In genomic region chr2:118805756-118806155, GRCm38 (mm10) we compare ENCODE assay signal across 27 mouse cellular contexts. TPM values are rescaled to one million over a fixed set of nuclear protein-coding genes. Genes with fewer than 3 reads are reported as not detected.
DNase-seq lines count a peak whose midpoint lies in the region; ATAC-seq and TF ChIP-seq lines count a peak whose summit lies in the region.
"Had no signal": no experiment of that assay in that cellular context is flagged by ENCODE, and none has a peak within 500 bp of the region (broad histone marks: within the 10 kb centered on the region; RNA-seq: fewer than 3 reads in every experiment).

No protein-coding gene starts in this region.

- no peaks in the 10 kb centered on the region for H3K27me3 ChIP-seq in MEL (ENCODE audit: control insufficient read depth in 1 of 2, insufficient read depth in 2 of 2, low read length in 2 of 2)
- H3K27me3 ChIP-seq in liver, adult 2 months (ENCODE audit: control insufficient read depth, insufficient read depth, low read length): no peaks in the 10 kb centered on the region
- H3K27me3 ChIP-seq in liver, embryonic 14.5 days (ENCODE audit: control insufficient read depth, insufficient read depth, low read length): no peaks in the 10 kb centered on the region
- H3K27me3 ChIP-seq: embryonic facial prominence, embryonic 12.5 days; hindbrain, embryonic 12.5 days had no signal

- H3K4me3 ChIP-seq in MEL (ENCODE audit: control insufficient read depth in 1 of 2, insufficient read depth in 1 of 2, low read depth in 2 of 2, low read length in 2 of 2): no peak overlapping the region
- H3K4me3 ChIP-seq in liver, adult 2 months (ENCODE audit: insufficient read depth, low read depth, low read length): no peak overlapping the region
- no peak overlapping the region for H3K4me3 ChIP-seq in liver, embryonic 14.5 days (ENCODE audit: insufficient read depth in 1 of 2, low read depth in 2 of 2, low read length in 2 of 2)
- H3K4me3 ChIP-seq: embryonic facial prominence, embryonic 12.5 days; heart, embryonic 10.5 days; hindbrain, embryonic 12.5 days had no signal

- H3K36me3 ChIP-seq in MEL (ENCODE audit: control insufficient read depth in 1 of 2, insufficient read depth in 2 of 2, low read length in 2 of 2): peaks cover 0 to 43% of the 10 kb centered on the region in 2 experiments; a peak in 2 of 4 replicates
- H3K36me3 ChIP-seq in liver, adult 2 months (ENCODE audit: control insufficient read depth, insufficient read depth, low read length): no peaks in the 10 kb centered on the region
- H3K36me3 ChIP-seq in liver, embryonic 14.5 days (replicated peaks; ENCODE audit: control insufficient read depth, insufficient read depth, low read depth): no peaks in the 10 kb centered on the region
- H3K36me3 ChIP-seq: embryonic facial prominence, embryonic 12.5 days; heart, embryonic 10.5 days; hindbrain, embryonic 12.5 days had no signal

- H3K27ac ChIP-seq in MEL (ENCODE audit: control insufficient read depth, low read depth, low read length): peak overlapping the region; percentile 91
- 0 out of 2 replicates have a peak overlapping the region, but pooled peaks have one; percentile 17 for H3K27ac ChIP-seq in liver, adult 2 months (replicated peaks; ENCODE audit: insufficient read depth, low read depth, low read length)
- H3K27ac ChIP-seq in liver, embryonic 14.5 days: peak overlapping the region; percentile 94
- H3K27ac ChIP-seq: embryonic facial prominence, embryonic 12.5 days; heart, embryonic 10.5 days; hindbrain, embryonic 12.5 days had no signal

- TF ChIP-seq POLR2A in MEL (IDR thresholded peaks at IDR 0.05; ENCODE audit: control insufficient read depth in 1 of 2, insufficient read depth in 1 of 2, low read depth in 1 of 2, low read length in 2 of 2, poor library complexity in 1 of 2): no peak
- no peak for TF ChIP-seq POLR2A in liver, adult 2 months (IDR thresholded peaks at IDR 0.05; ENCODE audit: extremely low read depth, insufficient read depth, low read length)

- TF ChIP-seq CTCF in MEL (IDR thresholded peaks at IDR 0.05 in 2 of 3, conservative IDR thresholded peaks at IDR 0.05 in 1 of 3; ENCODE audit: control insufficient read depth in 1 of 3, insufficient read depth in 1 of 3, low read depth in 2 of 3, low read length in 3 of 3, poor library complexity in 1 of 3, severe bottlenecking in 1 of 3): no peak
- no peak for TF ChIP-seq CTCF in liver, adult 2 months (IDR thresholded peaks at IDR 0.05; ENCODE audit: low read depth, low read length)
- TF ChIP-seq CTCF in liver, embryonic 14.5 days (IDR thresholded peaks at IDR 0.05; ENCODE audit: low read depth): no peak

- TF ChIP-seq RAD21 in MEL (IDR thresholded peaks at IDR 0.05; ENCODE audit: low read depth, low read length): no peak

- H3K4me1 ChIP-seq in MEL (ENCODE audit: control insufficient read depth in 1 of 2, insufficient read depth in 2 of 2, low read length in 2 of 2): peaks cover 18 to 41% of the 10 kb centered on the region in 2 experiments
- no peaks in the 10 kb centered on the region for H3K4me1 ChIP-seq in liver, adult 2 months (ENCODE audit: control insufficient read depth, insufficient read depth, low read length)
- peaks cover 49 to 55% of the 10 kb centered on the region in 2 experiments for H3K4me1 ChIP-seq in liver, embryonic 14.5 days (replicated peaks; ENCODE audit: control insufficient read depth in 2 of 2, insufficient read depth in 2 of 2, low read length in 1 of 2)
- H3K4me1 ChIP-seq: embryonic facial prominence, embryonic 12.5 days; hindbrain, embryonic 12.5 days had no signal

- TF ChIP-seq EP300 in MEL (IDR thresholded peaks at IDR 0.05; ENCODE audit: low read depth in 1 of 2, low read length in 2 of 2): peak in 1 of 2 experiments; percentile 40; a peak in 1 of 4 replicates
- TF ChIP-seq EP300 in liver, embryonic 14.5 days (IDR thresholded peaks at IDR 0.05; ENCODE audit: low read depth): peak; percentile 54; the same call in 1 of the 2 replicates

- peak overlapping the region; percentile 21; the same call in 1 of the 2 replicates for H3K9ac ChIP-seq in MEL (ENCODE audit: control insufficient read depth, low read depth, low read length, poor library complexity, severe bottlenecking)
- H3K9ac ChIP-seq in liver, adult 2 months (ENCODE audit: low read depth, low read length): no peak overlapping the region
- peak overlapping the region; percentile 51; the same call in 1 of the 2 replicates for H3K9ac ChIP-seq in liver, embryonic 14.5 days (replicated peaks)
- H3K9ac ChIP-seq: embryonic facial prominence, embryonic 12.5 days; hindbrain, embryonic 12.5 days had no signal

- H3K79me2 ChIP-seq in MEL (ENCODE audit: control insufficient read depth, insufficient read depth, low read length, poor library complexity): no peaks in the 10 kb centered on the region
- H3K79me2 ChIP-seq in liver, adult 2 months (ENCODE audit: control insufficient read depth, insufficient read depth, low read length): no peaks in the 10 kb centered on the region

- 49% methylated on average over 3 of the region's 3 CpGs for WGBS in liver, adult 2 months
- WGBS in liver, embryonic 14.5 days (ENCODE audit: insufficient replicate concordance): 17% methylated on average over 3 of the region's 3 CpGs

- DNase-seq in MEL (ENCODE audit: low read depth, low spot score): peak; percentile 62
- DNase-seq in liver, adult 2 months (ENCODE audit: extremely low read depth, low read depth, low spot score): no peak
- DNase-seq in liver, embryonic 14.5 days (ENCODE audit: low read depth in 3 of 3, low spot score in 3 of 3): peak in 1 of 3 experiments; percentile 58
- DNase-seq in layer of hippocampus, postnatal 36 days: no peak
- DNase-seq in right cerebral cortex, postnatal 25 days: no peak
- no peak for DNase-seq in cerebellum, adult 11-12 months
- DNase-seq: adrenal gland, adult 8-10 months; adrenal gland, postnatal 36 days; cerebellum, adult 11 months; cerebellum, adult 9-10 months; cerebellum, postnatal 25 days; gastrocnemius, postnatal 10 days; heart, adult 18-20 months; heart, postnatal 10 days; heart, postnatal 4 days had no signal

- ATAC-seq in liver, embryonic 14.5 days (ENCODE audit: insufficient read depth): peak; percentile 45
- ATAC-seq in megakaryocyte-erythroid progenitor cell, adult 5-6 weeks (replicated peaks; ENCODE audit: low FRiP score, low TSS enrichment, poor library complexity, severe bottlenecking): 0 out of 2 replicates have a peak, but pooled peaks have one; percentile 14
- ATAC-seq: forebrain, embryonic 16.5 days; Patski had no signal

- no peaks in the 10 kb centered on the region for H3K9me3 ChIP-seq in MEL (replicated peaks; ENCODE audit: insufficient read depth, low read length)
- no peaks in the 10 kb centered on the region for H3K9me3 ChIP-seq in liver, embryonic 14.5 days (ENCODE audit: control insufficient read depth, low read length)
- H3K9me3 ChIP-seq: embryonic facial prominence, embryonic 12.5 days; heart, embryonic 10.5 days; hindbrain, embryonic 12.5 days had no signal

- peak overlapping the region; percentile 35 for H3K4me2 ChIP-seq in liver, embryonic 14.5 days (ENCODE audit: low read depth)
- H3K4me2 ChIP-seq: embryonic facial prominence, embryonic 12.5 days; hindbrain, embryonic 12.5 days had no signal

RNA-seq across cellular contexts. Expression of gene Knstrn, which starts 8.0 kb away (rescaled TPM):
- total RNA-seq in MEL (2012; rRNA removed): 80.6 and 83.6 TPM in 2 replicates
- polyA plus RNA-seq in MEL (2012; ENCODE audit: insufficient read depth in 1 of 2, insufficient read length in 2 of 2, low read depth in 1 of 2, low replicate concordance in 2 of 2, missing spikeins in 1 of 2): 100 to 1,000 TPM; 132 to 138 TPM
- 0.83 and 2.7 TPM in 2 replicates for total RNA-seq in liver, adult 2 months (2014; rRNA removed)
- polyA plus RNA-seq in liver, adult 2 months (2012; rRNA removed): 0.11 and 0.22 TPM in 2 replicates
- polyA plus RNA-seq in liver, embryonic 14.5 days (2012; rRNA removed): 22.9 and 50.8 TPM in 2 replicates
- polyA plus RNA-seq in liver, embryonic 14.5 days (2014; fragmentation: Nextera tagmentation; extraction: Ambion mirVana): 84.7 and 88.1 TPM in 2 replicates
- total RNA-seq in megakaryocyte-erythroid progenitor cell, adult 5-6 weeks (2014; fragmentation: Nextera tagmentation): 22.4 and 38.8 TPM in 2 replicates
- total RNA-seq in megakaryocyte-erythroid progenitor cell, adult 5-6 weeks (2017): 59.1 and 104 TPM in 2 replicates
- total RNA-seq in layer of hippocampus, postnatal 36 days (2021): 1 to 10 TPM; 1.5 to 2.2 TPM

RNA-seq across cellular contexts. Expression of gene Disp2, which starts 26.2 kb away (rescaled TPM):
- total RNA-seq in MEL (2012; rRNA removed): 0.15 and 0.29 TPM in 2 replicates
- under 1 TPM in 1 of 2 experiments, not detected in 1; 0.43 TPM for polyA plus RNA-seq in MEL (2012; ENCODE audit: insufficient read depth in 1 of 2, insufficient read length in 2 of 2, low read depth in 1 of 2, low replicate concordance in 2 of 2, missing spikeins in 1 of 2)
- total RNA-seq in liver, adult 2 months (2014; rRNA removed): 1.0 and 1.3 TPM in 2 replicates
- polyA plus RNA-seq in liver, adult 2 months (2012; rRNA removed): 1.3 and 1.5 TPM in 2 replicates
- polyA plus RNA-seq in liver, embryonic 14.5 days (2012; rRNA removed): 0.21 and 0.40 TPM in 2 replicates
- 0.25 and 0.27 TPM in 2 replicates for polyA plus RNA-seq in liver, embryonic 14.5 days (2014; fragmentation: Nextera tagmentation; extraction: Ambion mirVana)
- not detected in 2 replicates for total RNA-seq in megakaryocyte-erythroid progenitor cell, adult 5-6 weeks (2014; fragmentation: Nextera tagmentation)
- total RNA-seq in megakaryocyte-erythroid progenitor cell, adult 5-6 weeks (2017): not detected in 2 replicates
- 100 to 1,000 TPM; 267 to 273 TPM for total RNA-seq in layer of hippocampus, postnatal 36 days (2021)

RNA-seq across cellular contexts. Expression of gene Phgr1, which starts 33.2 kb away (rescaled TPM):
- total RNA-seq in MEL (2012; rRNA removed): not detected in 2 replicates
- polyA plus RNA-seq in MEL (2012; ENCODE audit: insufficient read depth in 1 of 2, insufficient read length in 2 of 2, low read depth in 1 of 2, low replicate concordance in 2 of 2, missing spikeins in 1 of 2): not detected
- not detected in 2 replicates for total RNA-seq in liver, adult 2 months (2014; rRNA removed)
- 1.0 and 1.6 TPM in 2 replicates for polyA plus RNA-seq in liver, adult 2 months (2012; rRNA removed)
- not detected in 2 replicates for polyA plus RNA-seq in liver, embryonic 14.5 days (2012; rRNA removed)
- not detected in 2 replicates for polyA plus RNA-seq in liver, embryonic 14.5 days (2014; fragmentation: Nextera tagmentation; extraction: Ambion mirVana)
- total RNA-seq in megakaryocyte-erythroid progenitor cell, adult 5-6 weeks (2014; fragmentation: Nextera tagmentation): not detected in 2 replicates
- total RNA-seq in megakaryocyte-erythroid progenitor cell, adult 5-6 weeks (2017): not detected in 2 replicates
- not detected for total RNA-seq in layer of hippocampus, postnatal 36 days (2021)
- total RNA-seq: adrenal gland, adult 8-10 months; adrenal gland, postnatal 36 days; gastrocnemius, postnatal 10 days; gastrocnemius, postnatal 4 days; heart, adult 18-20 months; heart, postnatal 10 days; heart, postnatal 4 days had no signal
- polyA plus RNA-seq: C2C12; cortical plate, adult 2 months; embryonic facial prominence, embryonic 12.5 days; forebrain, embryonic 11.5 days; forebrain, embryonic 16.5 days; frontal cortex, adult 2 months; heart, embryonic 10.5 days; heart, embryonic 14.5 days; hindbrain, embryonic 12.5 days; Patski had no signal

RNA-seq across cellular contexts. Expression of gene Ccdc9b, which starts 43.3 kb away (rescaled TPM):
- 1.3 and 1.7 TPM in 2 replicates for total RNA-seq in MEL (2012; rRNA removed)
- polyA plus RNA-seq in MEL (2012; ENCODE audit: insufficient read depth in 1 of 2, insufficient read length in 2 of 2, low read depth in 1 of 2, low replicate concordance in 2 of 2, missing spikeins in 1 of 2): 1 to 10 TPM in 1 of 2 experiments, not detected in 1; 2.4 TPM
- 1.1 and 1.9 TPM in 2 replicates for total RNA-seq in liver, adult 2 months (2014; rRNA removed)
- 0.68 and 0.94 TPM in 2 replicates for polyA plus RNA-seq in liver, adult 2 months (2012; rRNA removed)
- 0.28 and 0.39 TPM in 2 replicates for polyA plus RNA-seq in liver, embryonic 14.5 days (2012; rRNA removed)
- polyA plus RNA-seq in liver, embryonic 14.5 days (2014; fragmentation: Nextera tagmentation; extraction: Ambion mirVana): 0.04 and 0.16 TPM in 2 replicates
- 0.27 and 1.5 TPM in 2 replicates for total RNA-seq in megakaryocyte-erythroid progenitor cell, adult 5-6 weeks (2014; fragmentation: Nextera tagmentation)
- 0.09 and 1.3 TPM in 2 replicates for total RNA-seq in megakaryocyte-erythroid progenitor cell, adult 5-6 weeks (2017)
- 1 to 10 TPM; 6.4 to 6.5 TPM for total RNA-seq in layer of hippocampus, postnatal 36 days (2021)

RNA-seq across cellular contexts. Expression of gene Ivd, which starts 56.0 kb away (rescaled TPM):
- 17.1 and 21.2 TPM in 2 replicates for total RNA-seq in MEL (2012; rRNA removed)
- 10 to 100 TPM in 1 of 2 experiments, not detected in 1; 33.4 TPM for polyA plus RNA-seq in MEL (2012; ENCODE audit: insufficient read depth in 1 of 2, insufficient read length in 2 of 2, low read depth in 1 of 2, low replicate concordance in 2 of 2, missing spikeins in 1 of 2)
- 127 and 146 TPM in 2 replicates for total RNA-seq in liver, adult 2 months (2014; rRNA removed)
- polyA plus RNA-seq in liver, adult 2 months (2012; rRNA removed): 146 and 216 TPM in 2 replicates
- 23.1 and 26.3 TPM in 2 replicates for polyA plus RNA-seq in liver, embryonic 14.5 days (2012; rRNA removed)
- 23.3 and 27.4 TPM in 2 replicates for polyA plus RNA-seq in liver, embryonic 14.5 days (2014; fragmentation: Nextera tagmentation; extraction: Ambion mirVana)
- 17.9 and 24.0 TPM in 2 replicates for total RNA-seq in megakaryocyte-erythroid progenitor cell, adult 5-6 weeks (2014; fragmentation: Nextera tagmentation)
- total RNA-seq in megakaryocyte-erythroid progenitor cell, adult 5-6 weeks (2017): 15.7 and 30.3 TPM in 2 replicates
- 100 to 1,000 TPM in 1 of 2 experiments, 10 to 100 TPM in 1; 99.8 to 106 TPM for total RNA-seq in layer of hippocampus, postnatal 36 days (2021)

Comparison
In these comparisons a context has a peak if more than half of its experiments do, and no peak if none do; other contexts are left out.
1. H3K27ac ChIP-seq: peak in every context shown above with its lines; median percentile 94 in liver, embryonic 14.5 days; 91 in MEL; 17 in liver, adult 2 months.
2. RNA of gene Disp2, which starts 26.2 kb away (total RNA-seq): 267 to 273 TPM in layer of hippocampus, postnatal 36 days; 1.0 to 1.3 TPM in liver, adult 2 months, 0.15 to 0.29 TPM in MEL and not detected in megakaryocyte-erythroid progenitor cell, adult 5-6 weeks; every median in the first group is over 100 times any median in the second.